Mouse (Mus musculus) limb, embryonic 12.5 days (tissue): Measurements from ENCODE around the gene Oit3. TPM values are rescaled to one million over a fixed set of nuclear protein-coding genes. Genes with fewer than 3 reads are reported as not detected.

Experiments
- ATAC-seq: fragments of 200-750 bp; cut with Nextera tagmentation; 2 replicates; pipeline ENCODE4 v1.8.0; 2017; ENCODE audit warnings: low read depth, moderate TSS enrichment; ENCODE audit not compliant: insufficient number of reproducible peaks, insufficient read depth, low FRiP score, low TSS enrichment
- H3K27ac ChIP-seq: fragments of 300-500 bp; sonication (generic); 2 replicates; pipeline ENCODE4 v1.5.1; 2016; ENCODE audit warnings: mild to moderate bottlenecking, moderate library complexity
- H3K27me3 ChIP-seq: fragments of 300-500 bp; sonication (generic); 2 replicates; pipeline ENCODE4 v1.6.1; 2016; ENCODE audit warnings: mild to moderate bottlenecking, moderate library complexity
- H3K36me3 ChIP-seq: fragments of 300-500 bp; sonication (generic); 2 replicates; pipeline ENCODE4 v1.6.1; 2016; ENCODE audit warnings: mild to moderate bottlenecking, moderate library complexity
- H3K4me1 ChIP-seq: fragments of 300-500 bp; sonication (generic); replicated peaks from 2 replicates; pipeline ENCODE4 v1.6.1; 2016
- H3K4me2 ChIP-seq: fragments of 300-500 bp; sonication (generic); 2 replicates; pipeline ENCODE4 v1.6.1; 2016; ENCODE audit warnings: mild to moderate bottlenecking, moderate library complexity
- H3K4me3 ChIP-seq: fragments of 300-500 bp; sonication (generic); replicated peaks from 2 replicates; pipeline ENCODE4 v1.5.1; 2016; ENCODE audit warnings: mild to moderate bottlenecking
- H3K9ac ChIP-seq: fragments of 300-500 bp; sonication (generic); replicated peaks from 2 replicates; pipeline ENCODE4 v1.6.1; 2016; ENCODE audit warnings: mild to moderate bottlenecking, moderate library complexity
- H3K9me3 ChIP-seq: fragments of 300-500 bp; sonication (generic); 2 replicates; pipeline ENCODE4 v1.6.1; 2016; ENCODE audit warnings: mild to moderate bottlenecking, moderate library complexity
- WGBS: fragments of 180-500 bp; shearing (Covaris S2); methylation state at CpG from one replicate; pipeline ENCODE4 v1.1.7; 2016; 5-methylcytosine and 5-hydroxymethylcytosine counted together
- polyA plus RNA-seq: library from polyadenylated mRNA; unstranded; fragments of >200 nt; fragmentation: Nextera tagmentation; extraction: Ambion mirVana; gene quantifications from 2 replicates; pipeline ENCODE4 v1.2.1, GENCODE M21; 2016

Oit3 gene
- polyA plus RNA-seq, 1 experiment from 2014 or later = 1.5 TPM

GRCm38 (mm10) chr10:59454631-59455030 is 13.1 kb upstream of the Oit3 start:
- no peak overlapping the region for H3K27ac ChIP-seq
- no peak for ATAC-seq
- 94% methylated on average over 15 of the region's 15 CpGs for WGBS
- no peaks in the 10 kb centered on the region for H3K27me3 ChIP-seq
- no peaks in the 10 kb centered on the region for H3K9me3 ChIP-seq
- peaks cover 34% of the 10 kb centered on the region for H3K36me3 ChIP-seq
- no peak overlapping the region for H3K9ac ChIP-seq
- no peak overlapping the region for H3K4me3 ChIP-seq
- H3K4me1 ChIP-seq = 0 out of 2 replicates have a peak, but pooled peaks cover 3% of the 10 kb centered on the region
- H3K4me2 ChIP-seq = no peak overlapping the region

- peaks cover 35% of the 10 kb centered on the region for H3K36me3 ChIP-seq
- no peak overlapping the region for H3K27ac ChIP-seq
- WGBS = 53% methylated on average over 5 of the region's 5 CpGs
- no peak overlapping the region for H3K4me2 ChIP-seq
- no peak for ATAC-seq
- H3K27me3 ChIP-seq = no peaks in the 10 kb centered on the region
- H3K9ac ChIP-seq = no peak overlapping the region
- H3K4me3 ChIP-seq = no peak overlapping the region
- no peaks in the 10 kb centered on the region for H3K9me3 ChIP-seq
- H3K4me1 ChIP-seq = 0 out of 2 replicates have a peak, but pooled peaks cover 3% of the 10 kb centered on the region
These were observed 10.3 kb upstream of the Oit3 start for GRCm38 (mm10) chr10:59451839-59452238.

- ATAC-seq = no peak
- no peaks in the 10 kb centered on the region for H3K27me3 ChIP-seq
- no peak overlapping the region for H3K27ac ChIP-seq
- peaks cover 23% of the 10 kb centered on the region for H3K36me3 ChIP-seq
- no peak overlapping the region for H3K9ac ChIP-seq
- 77% methylated on average over 9 of the region's 9 CpGs for WGBS
- H3K4me1 ChIP-seq = peaks cover 5% of the 10 kb centered on the region
- no peak overlapping the region for H3K4me2 ChIP-seq
- no peak overlapping the region for H3K4me3 ChIP-seq
- no peaks in the 10 kb centered on the region for H3K9me3 ChIP-seq
These were observed 6.0 kb upstream of the Oit3 start for GRCm38 (mm10) chr10:59447546-59447945.

GRCm38 (mm10) chr10:59446911-59447437 is 5.4 kb upstream of the Oit3 start:
- Histone ChIP-seq H3K9ac (no peak overlapping the region), H3K4me1 (peaks cover 5% of the 10 kb centered on the region), H3K9me3 (no peaks in the 10 kb centered on the region), H3K27me3 (no peaks in the 10 kb centered on the region), H3K36me3 (peaks cover 23% of the 10 kb centered on the region), H3K4me2 (no peak overlapping the region), H3K27ac (no peak overlapping the region), H3K4me3 (no peak overlapping the region)
- ATAC-seq = no peak
- WGBS = 90% methylated on average over 10 of the region's 10 CpGs

GRCm38 (mm10) chr10:59444635-59445034 is 3.1 kb upstream of the Oit3 start:
- Histone ChIP-seq H3K36me3 (peaks cover 4% of the 10 kb centered on the region; the same call in 1 of the 2 replicates), H3K4me2 (no peak overlapping the region), H3K9me3 (no peaks in the 10 kb centered on the region), H3K27ac (no peak overlapping the region), H3K27me3 (no peaks in the 10 kb centered on the region), H3K4me1 (peaks cover 11% of the 10 kb centered on the region), H3K4me3 (no peak overlapping the region), H3K9ac (no peak overlapping the region)
- WGBS = 52% methylated on average over 8 of the region's 8 CpGs
- ATAC-seq = no peak

- H3K9ac ChIP-seq = no peak overlapping the region
- H3K27me3 ChIP-seq = no peaks in the 10 kb centered on the region
- no peak overlapping the region for H3K27ac ChIP-seq
- H3K4me3 ChIP-seq = no peak overlapping the region
- ATAC-seq = no peak
- 78% methylated on average over 3 of the region's 3 CpGs for WGBS
- no peaks in the 10 kb centered on the region for H3K9me3 ChIP-seq
- peaks cover 16% of the 10 kb centered on the region for H3K4me1 ChIP-seq
- H3K4me2 ChIP-seq = no peak overlapping the region
- H3K36me3 ChIP-seq = no peaks in the 10 kb centered on the region
These were observed 2.5 kb upstream of the Oit3 start for GRCm38 (mm10) chr10:59444106-59444505.

- Histone ChIP-seq H3K9ac (no peak overlapping the region), H3K4me1 (peaks cover 18% of the 10 kb centered on the region), H3K4me3 (no peak overlapping the region), H3K27ac (no peak overlapping the region), H3K36me3 (no peaks in the 10 kb centered on the region), H3K4me2 (no peak overlapping the region), H3K27me3 (no peaks in the 10 kb centered on the region), H3K9me3 (no peaks in the 10 kb centered on the region)
- no peak for ATAC-seq
- WGBS = 11% methylated on average over 7 of the region's 7 CpGs
These were observed 1.6 kb upstream of the Oit3 start for GRCm38 (mm10) chr10:59443212-59443611.

GRCm38 (mm10) chr10:59440177-59440576 is 1.4 kb downstream of the Oit3 start:
- no peak for ATAC-seq
- H3K36me3 ChIP-seq = no peaks in the 10 kb centered on the region
- H3K4me1 ChIP-seq = peaks cover 18% of the 10 kb centered on the region
- H3K27me3 ChIP-seq = no peaks in the 10 kb centered on the region
- H3K9ac ChIP-seq = no peak overlapping the region
- 61% methylated on average over 6 of the region's 6 CpGs for WGBS
- no peaks in the 10 kb centered on the region for H3K9me3 ChIP-seq
- H3K4me3 ChIP-seq = no peak overlapping the region
- H3K27ac ChIP-seq = no peak overlapping the region
- H3K4me2 ChIP-seq = no peak overlapping the region

GRCm38 (mm10) chr10:59439508-59439931 is 2.1 kb downstream of the Oit3 start:
- Histone ChIP-seq H3K36me3 (no peaks in the 10 kb centered on the region), H3K9me3 (no peaks in the 10 kb centered on the region), H3K4me2 (no peak overlapping the region), H3K27me3 (no peaks in the 10 kb centered on the region), H3K4me1 (peaks cover 18% of the 10 kb centered on the region), H3K27ac (peak overlapping the region; percentile 53; the same call in 1 of the 2 replicates), H3K9ac (no peak overlapping the region), H3K4me3 (no peak overlapping the region)
- WGBS = 38% methylated on average over 5 of the region's 5 CpGs
- ATAC-seq = no peak

GRCm38 (mm10) chr10:59438651-59439050 is 2.9 kb downstream of the Oit3 start:
- H3K36me3 ChIP-seq = no peaks in the 10 kb centered on the region
- H3K4me3 ChIP-seq = no peak overlapping the region
- H3K27ac ChIP-seq = no peak overlapping the region
- WGBS = 92% methylated on average over 12 of the region's 12 CpGs
- no peaks in the 10 kb centered on the region for H3K27me3 ChIP-seq
- ATAC-seq = no peak
- peaks cover 18% of the 10 kb centered on the region for H3K4me1 ChIP-seq
- no peak overlapping the region for H3K9ac ChIP-seq
- H3K9me3 ChIP-seq = no peaks in the 10 kb centered on the region
- no peak overlapping the region for H3K4me2 ChIP-seq

- no peaks in the 10 kb centered on the region for H3K36me3 ChIP-seq
- H3K9me3 ChIP-seq = no peaks in the 10 kb centered on the region
- H3K27ac ChIP-seq = no peak overlapping the region
- peaks cover 13% of the 10 kb centered on the region for H3K4me1 ChIP-seq
- no peak overlapping the region for H3K4me3 ChIP-seq
- H3K9ac ChIP-seq = no peak overlapping the region
- no peaks in the 10 kb centered on the region for H3K27me3 ChIP-seq
- no peak for ATAC-seq
- no peak overlapping the region for H3K4me2 ChIP-seq
- WGBS = 91% methylated on average over 18 of the region's 18 CpGs
These were observed 5.8 kb downstream of the Oit3 start for GRCm38 (mm10) chr10:59435746-59436145.

GRCm38 (mm10) chr10:59430701-59431218 is 10.8 kb downstream of the Oit3 start:
- no peaks in the 10 kb centered on the region for H3K36me3 ChIP-seq
- WGBS = 71% methylated on average over 6 of the region's 6 CpGs
- no peak overlapping the region for H3K4me2 ChIP-seq
- H3K4me1 ChIP-seq = no peaks in the 10 kb centered on the region
- H3K4me3 ChIP-seq = no peak overlapping the region
- ATAC-seq = no peak
- no peak overlapping the region for H3K9ac ChIP-seq
- no peaks in the 10 kb centered on the region for H3K27me3 ChIP-seq
- H3K9me3 ChIP-seq = no peaks in the 10 kb centered on the region
- no peak overlapping the region for H3K27ac ChIP-seq
